In the genomic region with DNA sequence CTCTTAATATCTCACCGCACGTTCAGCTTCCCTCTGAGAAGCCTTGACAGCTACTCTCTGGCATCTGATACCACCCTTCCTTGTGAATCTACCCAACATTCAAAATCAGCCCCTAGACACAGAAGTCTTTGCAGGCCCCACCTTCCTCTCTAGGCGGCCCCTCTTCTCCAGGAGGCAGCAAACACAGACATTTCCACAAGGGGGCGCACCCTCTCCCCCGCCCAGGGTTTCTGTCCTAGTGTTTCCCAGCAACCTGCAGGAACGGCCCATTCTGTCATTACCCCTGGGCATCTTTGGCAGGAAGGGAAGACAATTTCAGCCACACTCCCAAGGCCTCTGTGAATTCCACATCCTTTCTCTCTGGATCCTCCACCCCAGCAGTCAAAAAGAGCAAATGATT, we compare ENCODE assay signal across 8 mouse cellular contexts.
A peak's percentile ranks its signal among the peaks of the same experiment; 100 is the strongest.
DNase-seq lines count a peak whose midpoint lies in the region; ATAC-seq lines count a peak whose summit lies in the region.

No protein-coding gene starts in this region.

- no peak; the same call in 1 of the 2 replicates for ATAC-seq in forebrain, embryonic 16.5 days
- ATAC-seq in inflammation-experienced regulatory T-cells, adult 6 months = peak; percentile 71

- peak; percentile 57 for DNase-seq in forebrain, embryonic 10.5 days (ENCODE audit: extremely low spot score, low spot score)
- peak; percentile 63 for DNase-seq in A20 (ENCODE audit: low read depth, low spot score)
- peak; percentile 77 for DNase-seq in adrenal gland, postnatal 25 days
- peak; percentile 45 for DNase-seq in embryo, embryonic 11.5 days (ENCODE audit: low read depth, low spot score)
- DNase-seq in lung, postnatal 14 days = peak; percentile 79
- DNase-seq in spleen, adult 12 weeks (ENCODE audit: low spot score) = peak; percentile 44

- H3K9me3 ChIP-seq in forebrain, embryonic 10.5 days = no peaks in the 10 kb centered on the region
- no peaks in the 10 kb centered on the region for H3K9me3 ChIP-seq in forebrain, embryonic 16.5 days (ENCODE audit: control insufficient read depth, low read length)

- H3K4me3 ChIP-seq in forebrain, embryonic 10.5 days = no peak overlapping the region
- no peak overlapping the region for H3K4me3 ChIP-seq in forebrain, embryonic 16.5 days (replicated peaks; ENCODE audit: low read length)

- no peak overlapping the region for H3K4me2 ChIP-seq in forebrain, embryonic 16.5 days (ENCODE audit: low read length)

- no peak overlapping the region for H3K27ac ChIP-seq in forebrain, embryonic 10.5 days
- no peak overlapping the region for H3K27ac ChIP-seq in forebrain, embryonic 16.5 days (ENCODE audit: low read length)

- WGBS in forebrain, embryonic 10.5 days = 40% methylated on average over 6 of the region's 6 CpGs
- 37% methylated on average over 6 of the region's 6 CpGs for whole genome bisulfite sequencing in forebrain, embryonic 16.5 days

- H3K36me3 ChIP-seq in forebrain, embryonic 10.5 days (replicated peaks) = peaks cover 49% of the 10 kb centered on the region
- H3K36me3 ChIP-seq in forebrain, embryonic 16.5 days (ENCODE audit: control insufficient read depth, insufficient read depth) = peaks cover 5% of the 10 kb centered on the region

- no peaks in the 10 kb centered on the region for H3K27me3 ChIP-seq in forebrain, embryonic 10.5 days (ENCODE audit: poor library complexity, severe bottlenecking)
- no peaks in the 10 kb centered on the region for H3K27me3 ChIP-seq in forebrain, embryonic 16.5 days (replicated peaks; ENCODE audit: control insufficient read depth, insufficient read depth, low read length)

- H3K4me1 ChIP-seq in forebrain, embryonic 10.5 days = peaks cover 23% of the 10 kb centered on the region
- H3K4me1 ChIP-seq in forebrain, embryonic 16.5 days (replicated peaks; ENCODE audit: control insufficient read depth, insufficient read depth, low read length) = peaks cover 9% of the 10 kb centered on the region; the same call in 1 of the 2 replicates

- no peak overlapping the region for H3K9ac ChIP-seq in forebrain, embryonic 16.5 days (replicated peaks; ENCODE audit: low read depth, low read length)
